In genomic region chr8:127139154-127139553, GRCm38 (mm10) we compare ENCODE assay signal across 8 mouse cellular contexts.
DNase-seq lines count a peak whose midpoint lies in the region; ATAC-seq and TF ChIP-seq lines count a peak whose summit lies in the region.

No protein-coding gene starts in this region.

- peak; percentile 54; the same call in 1 of the 2 replicates for ATAC-seq in embryonic facial prominence, embryonic 15.5 days (ENCODE audit: insufficient number of reproducible peaks, low FRiP score, low TSS enrichment, low read depth)
- ATAC-seq in heart, embryonic 14.5 days (ENCODE audit: insufficient number of reproducible peaks, insufficient read depth, low FRiP score, low read depth) = peak; percentile 61; the same call in 1 of the 2 replicates
- no peak for ATAC-seq in liver, embryonic 14.5 days (ENCODE audit: insufficient read depth)

- no peak overlapping the region for H3K4me3 ChIP-seq in embryonic facial prominence, embryonic 15.5 days (replicated peaks)
- H3K4me3 ChIP-seq in heart, embryonic 14.5 days (ENCODE audit: control insufficient read depth in 1 of 2, insufficient read depth in 1 of 2, low read depth in 1 of 2, low read length in 2 of 2) = no peak overlapping the region
- H3K4me3 ChIP-seq in liver, embryonic 14.5 days (ENCODE audit: insufficient read depth in 1 of 2, low read depth in 2 of 2, low read length in 2 of 2) = no peak overlapping the region

- no peaks in the 10 kb centered on the region for H3K9me3 ChIP-seq in embryonic facial prominence, embryonic 15.5 days (replicated peaks)
- no peaks in the 10 kb centered on the region for H3K9me3 ChIP-seq in heart, embryonic 14.5 days (ENCODE audit: control insufficient read depth, low read length)
- H3K9me3 ChIP-seq in liver, embryonic 14.5 days (ENCODE audit: control insufficient read depth, low read length) = no peaks in the 10 kb centered on the region

- H3K36me3 ChIP-seq in embryonic facial prominence, embryonic 15.5 days = no peaks in the 10 kb centered on the region
- H3K36me3 ChIP-seq in heart, embryonic 14.5 days (ENCODE audit: control insufficient read depth, insufficient read depth, low read length) = no peaks in the 10 kb centered on the region
- no peaks in the 10 kb centered on the region for H3K36me3 ChIP-seq in liver, embryonic 14.5 days (replicated peaks; ENCODE audit: control insufficient read depth, insufficient read depth, low read depth)

- no peak overlapping the region for H3K9ac ChIP-seq in embryonic facial prominence, embryonic 15.5 days
- H3K9ac ChIP-seq in heart, embryonic 14.5 days (ENCODE audit: low read length) = no peak overlapping the region
- H3K9ac ChIP-seq in liver, embryonic 14.5 days (replicated peaks) = no peak overlapping the region

- H3K4me1 ChIP-seq in embryonic facial prominence, embryonic 15.5 days = peaks cover 38% of the 10 kb centered on the region
- H3K4me1 ChIP-seq in heart, embryonic 14.5 days (ENCODE audit: control insufficient read depth in 2 of 2, insufficient read depth in 2 of 2, low read length in 2 of 2) = peaks cover 16 to 34% of the 10 kb centered on the region in 2 experiments
- peaks cover 0 to 14% of the 10 kb centered on the region in 2 experiments; a peak in 2 of 4 replicates for H3K4me1 ChIP-seq in liver, embryonic 14.5 days (replicated peaks; ENCODE audit: control insufficient read depth in 2 of 2, insufficient read depth in 2 of 2, low read length in 1 of 2)

- no peak overlapping the region for H3K4me2 ChIP-seq in embryonic facial prominence, embryonic 15.5 days (replicated peaks)
- H3K4me2 ChIP-seq in heart, embryonic 14.5 days (ENCODE audit: low read length) = no peak overlapping the region
- H3K4me2 ChIP-seq in liver, embryonic 14.5 days (ENCODE audit: low read depth) = no peak overlapping the region

- TF ChIP-seq CTCF in liver, embryonic 14.5 days (IDR thresholded peaks at IDR 0.05; ENCODE audit: low read depth) = peak; percentile 62

- TF ChIP-seq EP300 in liver, embryonic 14.5 days (IDR thresholded peaks at IDR 0.05; ENCODE audit: low read depth) = no peak

- 17% methylated on average over 1 of the region's 1 CpGs for WGBS in embryonic facial prominence, embryonic 15.5 days
- WGBS in heart, embryonic 14.5 days = 21% methylated on average over 1 of the region's 1 CpGs
- 0% methylated on average over 1 of the region's 1 CpGs for WGBS in liver, embryonic 14.5 days (ENCODE audit: insufficient replicate concordance)

- peak; percentile 60 for DNase-seq in A20 (ENCODE audit: low read depth, low spot score)
- DNase-seq in adrenal gland, postnatal 10 days = peak; percentile 86
- peak; percentile 87 to 95 for DNase-seq in kidney, postnatal 25 days
- DNase-seq in liver, embryonic 14.5 days (ENCODE audit: low read depth in 3 of 3, low spot score in 3 of 3) = peak in 2 of 3 experiments; percentile 17 to 24
- DNase-seq in ovary, adult 18-20 months (ENCODE audit: low spot score) = peak; percentile 48
- peak; percentile 90 for DNase-seq in urinary bladder, postnatal 14 days (ENCODE audit: low spot score)

- H3K27me3 ChIP-seq in embryonic facial prominence, embryonic 15.5 days = no peaks in the 10 kb centered on the region
- no peaks in the 10 kb centered on the region for H3K27me3 ChIP-seq in heart, embryonic 14.5 days (ENCODE audit: control insufficient read depth, insufficient read depth, low read length)
- H3K27me3 ChIP-seq in liver, embryonic 14.5 days (ENCODE audit: control insufficient read depth, insufficient read depth, low read length) = no peaks in the 10 kb centered on the region

- no peak overlapping the region for H3K27ac ChIP-seq in embryonic facial prominence, embryonic 15.5 days (replicated peaks)
- H3K27ac ChIP-seq in heart, embryonic 14.5 days (replicated peaks in 1 of 2; ENCODE audit: control insufficient read depth in 1 of 2, insufficient read depth in 1 of 2, low read depth in 2 of 2, low read length in 2 of 2) = no peak overlapping the region
- no peak overlapping the region for H3K27ac ChIP-seq in liver, embryonic 14.5 days

Comparison
In these comparisons a context has a peak if more than half of its experiments do, and no peak if none do; other contexts are left out.
1. DNase-seq: peak in every context shown above with its lines; median percentile 91 in kidney, postnatal 25 days; 90 in urinary bladder, postnatal 14 days; 86 in adrenal gland, postnatal 10 days; 60 in A20; 48 in ovary, adult 18-20 months; 20 in liver, embryonic 14.5 days.